Mouse (Mus musculus): ENCODE measurements at regions not wholly inside any gene's neighbourhood (a gene's known extent, or its start where the extent isn't known, plus 50 kb on each side); places are given as distances from the start of the nearest gene placed in this dataset.

DNA sequence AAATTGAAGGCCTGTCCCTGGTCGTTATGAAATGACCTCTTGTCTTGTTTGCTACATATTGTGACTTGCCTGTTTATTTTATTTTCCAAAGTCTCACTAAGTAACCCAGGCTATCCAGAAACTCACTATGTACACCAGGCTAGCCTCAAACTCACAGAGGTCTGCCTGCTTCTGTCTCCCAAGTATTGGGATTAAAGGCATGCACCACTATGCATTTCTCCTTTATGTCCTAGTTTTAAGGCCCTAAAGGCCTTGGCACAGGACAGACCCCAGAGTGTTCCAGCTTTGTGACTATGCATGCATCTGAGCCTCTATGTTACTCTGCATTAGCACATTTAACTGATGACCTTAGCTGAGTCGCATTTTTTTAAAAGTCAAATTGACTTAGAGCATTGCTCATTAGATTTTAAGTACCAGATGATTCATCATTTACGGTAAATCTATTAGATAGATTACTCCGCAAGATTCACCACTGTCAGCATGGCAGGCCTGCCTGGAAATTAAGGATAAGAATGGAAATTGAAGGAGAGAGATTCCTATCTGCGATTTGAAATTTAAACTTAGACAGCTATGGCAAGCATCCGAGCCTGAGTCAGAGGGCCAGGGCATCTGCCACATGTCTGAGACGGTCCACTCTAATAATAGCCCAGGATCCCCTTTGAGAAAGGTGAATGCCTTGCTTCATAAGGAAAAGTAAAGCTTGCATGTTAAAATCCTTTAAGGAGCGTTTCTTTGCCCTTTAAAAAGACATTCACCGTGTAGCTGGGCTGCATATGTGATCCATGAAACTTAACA lies 78.0 kb upstream of the Otud4 start:
- WGBS: 37% methylated on average over 9 of the region's 9 CpGs
- H3K4me2 ChIP-seq: peak overlapping the region; percentile 52
- H3K27ac ChIP-seq (ENCODE audit: poor library complexity, severe bottlenecking): peak overlapping the region; percentile 97
- no peaks in the 10 kb centered on the region for H3K9me3 ChIP-seq (replicated peaks)
- peak overlapping the region; percentile 51; the same call in 1 of the 2 replicates for H3K9ac ChIP-seq
- no peaks in the 10 kb centered on the region for H3K36me3 ChIP-seq
- H3K4me1 ChIP-seq (replicated peaks): peaks cover 20% of the 10 kb centered on the region
- no peaks in the 10 kb centered on the region for H3K27me3 ChIP-seq (replicated peaks)
- ATAC-seq (ENCODE audit: insufficient number of reproducible peaks, low FRiP score): peak; percentile 52; the same call in 1 of the 2 replicates
- no peak overlapping the region for H3K4me3 ChIP-seq

DNA sequence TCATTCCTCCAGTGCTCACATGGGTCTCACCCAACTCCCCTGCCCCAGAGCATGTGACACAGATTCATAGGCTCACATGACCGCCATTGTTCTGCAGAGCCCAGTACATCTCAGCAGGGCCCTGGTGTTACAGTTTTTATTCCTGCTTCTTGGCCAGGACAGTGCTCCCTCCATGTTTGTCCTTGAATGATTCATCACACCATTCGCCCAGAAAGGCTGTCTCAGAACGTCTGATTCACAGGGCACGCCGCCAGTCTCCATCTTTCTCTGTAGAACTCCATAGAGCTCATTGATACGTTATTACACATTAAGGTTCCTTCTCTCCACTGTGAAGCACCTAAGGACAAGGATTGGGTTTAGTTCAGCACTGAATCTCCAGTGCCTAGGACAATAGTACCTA lies 79.9 kb upstream of the Otud4 start:
- Histone ChIP-seq H3K4me2 (no peak overlapping the region), H3K4me3 (no peak overlapping the region), H3K9ac (no peak overlapping the region), H3K27ac (ENCODE audit: poor library complexity, severe bottlenecking) (no peak overlapping the region), H3K36me3 (no peaks in the 10 kb centered on the region), H3K9me3 (replicated peaks) (no peaks in the 10 kb centered on the region), H3K27me3 (replicated peaks) (no peaks in the 10 kb centered on the region), H3K4me1 (replicated peaks) (peaks cover 20% of the 10 kb centered on the region)
- ATAC-seq (ENCODE audit: insufficient number of reproducible peaks, low FRiP score): no peak
- WGBS: 88% methylated on average over 6 of the region's 6 CpGs

DNA sequence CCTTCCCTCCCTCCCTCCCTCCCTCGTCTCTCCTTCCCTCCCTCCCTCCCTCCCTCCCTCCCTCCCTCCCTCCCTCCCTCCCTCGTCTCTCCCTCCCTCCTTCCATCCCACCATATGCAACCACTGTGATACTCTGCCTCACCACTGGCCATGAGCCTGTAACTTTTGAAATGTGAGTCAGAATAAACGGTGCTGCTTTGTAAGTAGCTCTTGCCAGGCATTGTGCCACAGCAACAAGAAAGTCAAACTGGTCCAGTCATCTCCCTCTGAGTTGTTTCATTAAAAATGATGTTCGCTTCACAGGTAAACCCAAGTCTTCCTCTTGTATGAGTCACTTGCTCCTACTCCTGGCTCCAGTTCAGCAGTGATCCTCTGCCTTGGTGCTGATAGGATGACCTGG lies 85.1 kb upstream of the Otud4 start:
- H3K9ac ChIP-seq: no peak overlapping the region
- no peaks in the 10 kb centered on the region for H3K27me3 ChIP-seq (replicated peaks)
- no peak overlapping the region for H3K4me3 ChIP-seq
- no peaks in the 10 kb centered on the region for H3K4me1 ChIP-seq (replicated peaks)
- ATAC-seq (ENCODE audit: insufficient number of reproducible peaks, low FRiP score): no peak
- H3K9me3 ChIP-seq (replicated peaks): no peaks in the 10 kb centered on the region
- no peak overlapping the region for H3K4me2 ChIP-seq
- H3K36me3 ChIP-seq: no peaks in the 10 kb centered on the region
- no peak overlapping the region for H3K27ac ChIP-seq (ENCODE audit: poor library complexity, severe bottlenecking)
- WGBS: 79% methylated on average over 2 of the region's 4 CpGs

DNA sequence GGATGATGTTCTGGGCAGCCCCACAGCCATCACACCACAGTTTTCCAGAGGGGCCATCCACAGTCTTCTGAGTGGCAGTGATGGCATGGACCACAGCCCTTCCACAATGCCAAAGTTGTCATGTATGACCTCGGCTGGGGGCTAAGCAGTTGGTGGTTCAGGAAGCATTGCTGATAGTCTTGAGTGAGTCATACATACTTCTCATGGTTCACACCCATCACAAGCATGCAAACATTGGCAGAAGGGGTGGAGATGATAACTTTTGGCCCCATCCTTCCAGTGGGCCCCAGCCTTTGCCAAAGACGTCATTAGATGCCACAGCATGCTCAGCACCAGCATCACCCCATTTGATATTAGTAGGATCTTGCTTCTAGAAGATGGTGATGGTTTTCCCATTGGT lies 89.3 kb upstream of the Otud4 start:
- H3K27ac ChIP-seq (ENCODE audit: poor library complexity, severe bottlenecking): no peak overlapping the region
- no peaks in the 10 kb centered on the region for H3K27me3 ChIP-seq (replicated peaks)
- 55% methylated on average over 2 of the region's 2 CpGs for WGBS
- no peaks in the 10 kb centered on the region for H3K36me3 ChIP-seq
- no peak overlapping the region for H3K4me3 ChIP-seq
- H3K9me3 ChIP-seq (replicated peaks): no peaks in the 10 kb centered on the region
- no peak for ATAC-seq (ENCODE audit: insufficient number of reproducible peaks, low FRiP score)
- H3K4me2 ChIP-seq: no peak overlapping the region
- no peak overlapping the region for H3K9ac ChIP-seq
- no peaks in the 10 kb centered on the region for H3K4me1 ChIP-seq (replicated peaks)

DNA sequence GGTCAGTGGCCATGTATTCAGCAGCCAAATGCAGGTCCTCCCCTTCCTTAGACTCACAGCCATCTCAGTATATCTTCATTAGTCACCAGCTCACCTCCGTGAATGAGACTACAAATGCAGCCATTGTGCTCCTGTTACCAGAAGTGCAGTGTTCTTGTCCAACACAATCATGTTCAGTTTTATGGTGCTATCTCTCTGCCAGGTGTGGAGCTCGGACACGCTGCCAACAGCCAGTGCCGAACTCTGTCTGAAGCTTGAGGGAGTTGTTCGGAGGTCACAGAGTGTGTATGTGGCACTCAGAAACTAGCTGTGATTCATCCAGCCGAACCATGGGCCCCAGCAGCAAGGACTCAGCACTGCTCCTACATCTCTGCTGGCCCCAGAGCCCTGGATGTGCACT lies 91.3 kb upstream of the Otud4 start:
- H3K4me3 ChIP-seq: no peak overlapping the region
- no peaks in the 10 kb centered on the region for H3K36me3 ChIP-seq
- H3K27ac ChIP-seq (ENCODE audit: poor library complexity, severe bottlenecking): no peak overlapping the region
- ATAC-seq (ENCODE audit: insufficient number of reproducible peaks, low FRiP score): no peak
- H3K4me2 ChIP-seq: no peak overlapping the region
- H3K4me1 ChIP-seq (replicated peaks): no peaks in the 10 kb centered on the region
- 77% methylated on average over 6 of the region's 6 CpGs for WGBS
- H3K9ac ChIP-seq: no peak overlapping the region
- no peaks in the 10 kb centered on the region for H3K27me3 ChIP-seq (replicated peaks)
- no peaks in the 10 kb centered on the region for H3K9me3 ChIP-seq (replicated peaks)

DNA sequence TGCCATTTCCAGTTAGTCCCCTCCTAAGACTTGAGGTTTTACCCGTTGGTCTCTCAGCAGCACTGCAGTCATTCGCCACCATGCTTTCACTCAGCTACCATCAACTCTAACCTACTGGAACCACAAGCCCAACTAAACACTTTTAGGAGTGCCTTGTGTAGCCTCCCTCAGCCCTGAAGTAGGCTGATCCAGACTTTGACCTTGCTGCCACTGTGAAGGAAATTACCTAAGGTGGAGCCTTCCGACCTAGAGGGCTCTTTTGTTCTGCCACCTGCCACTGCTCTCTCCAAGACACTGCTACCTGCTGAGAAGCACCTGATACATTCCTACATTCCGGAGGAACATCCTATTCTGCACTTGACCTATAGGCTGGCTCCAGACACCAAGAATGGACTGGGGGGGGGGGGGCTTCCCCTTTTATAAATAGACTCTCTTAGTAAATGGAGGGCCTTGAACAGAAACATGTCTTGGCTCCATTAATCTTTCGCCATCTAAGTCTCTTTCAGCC lies 93.5 kb upstream of the Otud4 start:
- no peak overlapping the region for H3K9ac ChIP-seq
- no peaks in the 10 kb centered on the region for H3K27me3 ChIP-seq (replicated peaks)
- no peak overlapping the region for H3K27ac ChIP-seq (ENCODE audit: poor library complexity, severe bottlenecking)
- H3K36me3 ChIP-seq: no peaks in the 10 kb centered on the region
- H3K4me3 ChIP-seq: no peak overlapping the region
- H3K4me1 ChIP-seq (replicated peaks): no peaks in the 10 kb centered on the region
- WGBS: 78% methylated on average over 5 of the region's 5 CpGs
- H3K9me3 ChIP-seq (replicated peaks): no peaks in the 10 kb centered on the region
- no peak for ATAC-seq (ENCODE audit: insufficient number of reproducible peaks, low FRiP score)
- no peak overlapping the region for H3K4me2 ChIP-seq

DNA sequence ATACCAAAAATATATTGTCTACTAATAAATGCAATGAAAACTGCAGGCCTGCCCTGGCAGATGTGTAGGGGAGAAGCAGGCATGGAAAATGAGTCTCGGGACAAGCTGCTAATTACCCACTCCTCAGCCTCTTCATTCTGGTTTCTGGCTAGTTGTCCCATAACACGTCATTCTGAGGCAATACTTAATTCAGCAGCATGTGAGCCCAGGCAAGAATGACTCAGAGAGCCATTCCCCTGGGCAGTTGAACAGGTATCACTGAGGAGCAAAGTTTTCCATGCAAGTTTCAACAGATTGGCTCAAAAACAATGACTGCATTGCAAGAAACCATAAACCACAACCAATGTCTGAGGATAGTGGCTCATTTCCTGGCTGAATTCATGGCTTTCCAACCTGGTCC lies 97.0 kb upstream of the Otud4 start:
- no peaks in the 10 kb centered on the region for H3K27me3 ChIP-seq (replicated peaks)
- H3K4me2 ChIP-seq: no peak overlapping the region
- H3K4me1 ChIP-seq (replicated peaks): no peaks in the 10 kb centered on the region
- WGBS: 72% methylated on average over 2 of the region's 2 CpGs
- H3K36me3 ChIP-seq: no peaks in the 10 kb centered on the region
- H3K9me3 ChIP-seq (replicated peaks): no peaks in the 10 kb centered on the region
- H3K4me3 ChIP-seq: no peak overlapping the region
- no peak overlapping the region for H3K27ac ChIP-seq (ENCODE audit: poor library complexity, severe bottlenecking)
- H3K9ac ChIP-seq: no peak overlapping the region
- no peak for ATAC-seq (ENCODE audit: insufficient number of reproducible peaks, low FRiP score)

DNA sequence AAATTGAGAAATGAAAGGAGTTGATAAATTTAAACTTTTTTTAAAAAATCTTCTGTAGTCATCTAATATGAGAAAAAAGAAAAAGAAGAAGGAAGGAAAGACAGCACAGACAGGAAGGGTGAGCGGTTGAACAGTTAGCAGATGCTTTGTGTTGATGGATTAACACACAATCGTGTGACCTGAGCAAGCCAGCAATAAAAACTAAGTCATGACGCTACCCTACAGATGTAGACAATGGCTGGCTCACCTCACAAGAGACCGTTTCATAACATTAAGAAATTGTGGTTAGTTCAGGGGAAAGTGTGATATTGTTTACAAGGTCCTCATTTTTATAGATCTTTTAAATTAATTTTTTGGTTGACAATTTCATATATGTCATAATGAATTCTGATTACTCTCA lies 99.4 kb upstream of the Otud4 start:
- 86% methylated on average over 4 of the region's 4 CpGs for WGBS
- ATAC-seq (ENCODE audit: insufficient number of reproducible peaks, low FRiP score): no peak
- no peaks in the 10 kb centered on the region for H3K36me3 ChIP-seq

DNA sequence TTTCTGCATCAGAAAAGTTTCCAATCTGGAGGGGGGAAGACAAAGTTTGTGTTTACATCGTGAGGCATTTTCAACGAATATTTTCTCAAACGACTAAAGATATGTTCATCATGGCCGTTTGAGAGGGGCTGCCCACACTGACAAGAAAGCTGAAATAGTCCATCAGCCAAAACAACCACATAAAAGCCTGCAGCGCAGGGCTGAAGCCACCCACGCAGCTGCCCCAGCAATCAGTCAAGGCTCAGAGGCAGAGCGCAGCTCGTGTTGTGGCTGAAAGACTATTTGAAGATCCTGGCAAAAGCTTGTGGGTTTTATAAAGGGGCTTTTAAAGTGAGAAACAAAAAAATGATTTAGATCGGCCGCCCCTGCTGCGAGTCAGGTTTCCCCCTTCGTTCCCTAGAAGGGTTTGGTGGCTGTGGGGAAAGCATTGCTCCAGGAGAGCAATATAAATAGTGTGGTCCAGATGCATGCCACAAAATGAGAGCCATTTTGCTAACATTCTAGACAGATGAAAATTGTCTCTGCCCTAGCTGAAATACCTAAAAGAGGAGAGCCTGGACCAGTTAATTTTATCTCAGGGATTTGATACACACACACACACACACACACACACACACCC lies 105.0 kb upstream of the Otud4 start:
- ATAC-seq (ENCODE audit: insufficient number of reproducible peaks, low FRiP score): no peak
- Histone ChIP-seq H3K36me3 (no peaks in the 10 kb centered on the region), H3K27ac (ENCODE audit: poor library complexity, severe bottlenecking) (no peak overlapping the region), H3K4me2 (no peak overlapping the region), H3K9ac (no peak overlapping the region), H3K4me1 (replicated peaks) (no peaks in the 10 kb centered on the region), H3K9me3 (replicated peaks) (peaks cover 7% of the 10 kb centered on the region; the same call in 1 of the 2 replicates), H3K27me3 (replicated peaks) (no peaks in the 10 kb centered on the region), H3K4me3 (no peak overlapping the region)
- 72% methylated on average over 12 of the region's 12 CpGs for WGBS

More for the DNA sequence above, 99.4 kb upstream of the Otud4 start:
- H3K27me3 ChIP-seq (replicated peaks): no peaks in the 10 kb centered on the region
- H3K4me1 ChIP-seq (replicated peaks): no peaks in the 10 kb centered on the region
- no peak overlapping the region for H3K9ac ChIP-seq
- H3K27ac ChIP-seq (ENCODE audit: poor library complexity, severe bottlenecking): no peak overlapping the region
- H3K4me2 ChIP-seq: no peak overlapping the region
- H3K4me3 ChIP-seq: no peak overlapping the region
- no peaks in the 10 kb centered on the region for H3K9me3 ChIP-seq (replicated peaks)

DNA sequence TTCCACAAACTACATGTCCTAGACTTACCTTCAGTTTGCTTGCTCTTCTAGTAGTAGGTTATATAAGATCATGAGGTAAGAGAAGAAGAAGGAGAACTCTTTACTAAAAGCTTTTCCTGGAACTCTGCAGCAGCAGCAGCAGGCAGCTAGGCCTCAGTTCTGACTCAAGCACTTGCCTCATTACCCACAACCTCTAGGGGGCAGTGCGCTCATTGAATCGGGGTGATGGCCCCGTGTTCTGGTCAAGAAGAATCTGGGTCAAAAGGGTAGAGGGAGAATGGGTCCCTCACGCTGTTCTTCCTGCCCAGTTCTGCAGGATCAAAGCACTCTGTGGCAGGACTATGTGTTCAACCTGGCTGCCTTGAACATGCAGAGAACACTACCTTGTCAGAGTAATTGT lies 109.9 kb upstream of the Otud4 start:
- no peak overlapping the region for H3K27ac ChIP-seq (ENCODE audit: poor library complexity, severe bottlenecking)
- ATAC-seq (ENCODE audit: insufficient number of reproducible peaks, low FRiP score): no peak
- no peak overlapping the region for H3K9ac ChIP-seq
- no peaks in the 10 kb centered on the region; the same call in 1 of the 2 replicates for H3K4me1 ChIP-seq (replicated peaks)
- WGBS: 33% methylated on average over 4 of the region's 4 CpGs
- peaks cover 7% of the 10 kb centered on the region; the same call in 1 of the 2 replicates for H3K9me3 ChIP-seq (replicated peaks)
- no peaks in the 10 kb centered on the region for H3K27me3 ChIP-seq (replicated peaks)
- H3K4me2 ChIP-seq: no peak overlapping the region
- no peak overlapping the region for H3K4me3 ChIP-seq
- H3K36me3 ChIP-seq: no peaks in the 10 kb centered on the region

DNA sequence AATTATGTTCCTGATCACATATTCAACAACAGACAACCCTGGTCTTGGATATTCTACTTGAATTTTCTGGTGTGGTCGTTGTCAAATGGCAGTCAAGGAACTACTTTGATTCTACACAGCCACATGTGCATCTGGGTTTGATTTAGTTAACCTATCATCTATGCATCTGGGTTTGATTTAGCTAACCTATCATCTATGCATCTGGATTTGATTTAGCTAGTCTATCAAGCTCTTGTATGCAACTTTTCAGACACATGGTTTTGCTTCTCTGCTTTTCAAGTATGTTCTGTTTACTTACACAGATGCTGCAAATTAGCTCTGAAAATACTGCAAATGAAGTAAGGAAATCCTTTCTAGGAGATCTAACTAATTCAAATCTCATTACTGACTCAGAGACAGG lies 117.4 kb upstream of the Otud4 start:
- H3K9ac ChIP-seq: no peak overlapping the region
- no peaks in the 10 kb centered on the region for H3K36me3 ChIP-seq
- H3K27me3 ChIP-seq (replicated peaks): no peaks in the 10 kb centered on the region
- H3K9me3 ChIP-seq (replicated peaks): no peaks in the 10 kb centered on the region
- no peaks in the 10 kb centered on the region; the same call in 1 of the 2 replicates for H3K4me1 ChIP-seq (replicated peaks)
- H3K4me2 ChIP-seq: no peak overlapping the region
- no peak overlapping the region for H3K27ac ChIP-seq (ENCODE audit: poor library complexity, severe bottlenecking)
- H3K4me3 ChIP-seq: no peak overlapping the region
- WGBS: 49% methylated on average over 1 of the region's 1 CpGs
- no peak for ATAC-seq (ENCODE audit: insufficient number of reproducible peaks, low FRiP score)
